Mouse (Mus musculus): ENCODE results near the gene Rps24. TPM values are rescaled to one million over a fixed set of nuclear protein-coding genes. Genes with fewer than 3 reads are reported as not detected.

Gene Rps24
- total RNA-seq, 1 experiment from 2014 or later, result 1,469 TPM

- no peak for DNase-seq
These were observed 23.8 kb downstream of the Rps24 start for GRCm38 (mm10) chr14:24510679-24511078.

GRCm38 (mm10) chr14:24512527-24513161 is 25.7 kb downstream of the Rps24 start:
- DNase-seq, result no peak

GRCm38 (mm10) chr14:24521597-24521996 is 34.7 kb downstream of the Rps24 start:
- DNase-seq, result no peak

- no peak for DNase-seq
These were observed 38.2 kb downstream of the Rps24 start for GRCm38 (mm10) chr14:24525137-24525536.

GRCm38 (mm10) chr14:24525677-24526415 is 38.9 kb downstream of the Rps24 start:
- no peak for DNase-seq

- no peak for DNase-seq
These were observed 39.5 kb downstream of the Rps24 start for GRCm38 (mm10) chr14:24526440-24526839.

GRCm38 (mm10) chr14:24530228-24530627 is 43.3 kb downstream of the Rps24 start:
- no peak for DNase-seq

- DNase-seq, result no peak
These were observed 48.1 kb downstream of the Rps24 start for GRCm38 (mm10) chr14:24534865-24535545.

- DNase-seq, result no peak
These were observed 56.0 kb downstream of the Rps24 start for GRCm38 (mm10) chr14:24542901-24543300.

- DNase-seq, result peak; percentile 58
These were observed 57.1 kb downstream of the Rps24 start for GRCm38 (mm10) chr14:24544057-24544456.

Other genes with a start within 250 kb of the Rps24 start
- gene Dlg5, start 241.2 kb upstream of the Rps24 start, total RNA-seq (2021), result 35.9 and 50.1 TPM in 2 replicates
- not detected in 2 replicates for gene E330034G19Rik, start 193.9 kb upstream of the Rps24 start, total RNA-seq (2021)
- 17.3 and 21.7 TPM in 2 replicates for gene Polr3a, start 67 bp upstream of the Rps24 start, total RNA-seq (2021)

All from adrenal gland, postnatal 14 days (tissue).